Mouse (Mus musculus) intestine, embryonic 15.5 days (tissue): Measurements from ENCODE around the gene Olfr510. TPM values are rescaled to one million over a fixed set of nuclear protein-coding genes. Genes with fewer than 3 reads are reported as not detected.
"Not testable (repeated sequence)": the region's sequence is repeated elsewhere in the genome, so short reads cannot be mapped to it uniquely, and the experiment has no call there.

Experiments used
- ATAC-seq: fragments of 200-750 bp; cut with Nextera tagmentation; 2 replicates; pipeline ENCODE4 v1.8.0; 2017; ENCODE audit warnings: moderate TSS enrichment, moderate library complexity
- H3K27ac ChIP-seq: fragments of 300-500 bp; sonication (generic); 2 replicates; pipeline ENCODE4 v1.5.1; 2015; ENCODE audit warnings: mild to moderate bottlenecking, inconsistent platforms
- H3K27me3 ChIP-seq: fragments of 300-500 bp; sonication (generic); replicated peaks from 2 replicates; pipeline ENCODE4 v1.6.1; 2015; ENCODE audit warnings: inconsistent platforms
- H3K36me3 ChIP-seq: fragments of 300-500 bp; sonication (generic); 2 replicates; pipeline ENCODE4 v1.6.1; 2015; ENCODE audit warnings: inconsistent platforms
- H3K4me1 ChIP-seq: fragments of 300-500 bp; sonication (generic); replicated peaks from 2 replicates; pipeline ENCODE4 v1.6.1; 2015; ENCODE audit warnings: inconsistent platforms
- H3K4me2 ChIP-seq: fragments of 300-500 bp; sonication (generic); replicated peaks from 2 replicates; pipeline ENCODE4 v1.6.1; 2015; ENCODE audit warnings: mild to moderate bottlenecking, inconsistent platforms
- H3K4me3 ChIP-seq: fragments of 300-500 bp; sonication (generic); replicated peaks from 2 replicates; pipeline ENCODE4 v1.5.1; 2015; ENCODE audit warnings: inconsistent platforms
- H3K9ac ChIP-seq: fragments of 300-500 bp; sonication (generic); 2 replicates; pipeline ENCODE4 v1.6.1; 2015; ENCODE audit warnings: inconsistent platforms
- H3K9me3 ChIP-seq: fragments of 300-500 bp; sonication (generic); 2 replicates; pipeline ENCODE4 v1.6.1; 2016; ENCODE audit warnings: inconsistent platforms
- WGBS: fragments of 180-500 bp; shearing (Covaris S2); methylation state at CpG from one replicate; pipeline ENCODE4 v1.1.7; 2015; 5-methylcytosine and 5-hydroxymethylcytosine counted together
- polyA plus RNA-seq: library from polyadenylated mRNA; unstranded; fragments of >200 nt; fragmentation: Nextera tagmentation; extraction: Ambion mirVana; gene quantifications from 2 replicates; pipeline ENCODE4 v1.2.1, GENCODE M21; 2015

The Olfr510 gene
- polyA plus RNA-seq, result not detected in 2 replicates

DNA sequence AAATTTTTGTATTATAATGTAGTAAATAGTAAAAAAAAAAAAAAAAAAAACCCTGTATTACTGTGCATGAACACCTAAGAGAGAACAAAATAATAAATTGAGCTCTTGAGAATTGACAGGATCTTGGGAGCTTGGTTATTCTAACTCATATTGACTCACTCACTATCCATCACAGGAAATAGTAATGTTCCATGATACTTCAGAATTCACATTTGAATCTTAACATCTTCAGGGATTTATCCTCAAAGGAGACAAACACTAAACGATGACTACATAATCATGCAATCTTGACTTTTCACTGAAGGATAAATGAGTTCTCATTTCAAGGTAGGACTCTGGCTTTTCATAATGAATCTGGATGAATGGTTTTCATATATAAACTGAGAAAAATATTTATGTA lies at the start of gene Olfr510:
Gene Olfr510, plus strand, starts transcription at position 301 of the 400 bp plus-strand sequence.
- Histone ChIP-seq H3K9me3 (no peaks in the 10 kb centered on the region), H3K36me3 (no peaks in the 10 kb centered on the region), H3K9ac (no peak within 1 kb of the TSS), H3K27ac (no peak within 1 kb of the TSS), H3K4me3 (no peak within 1 kb of the TSS), H3K4me1 (no peaks in the 10 kb centered on the region), H3K4me2 (no peak within 1 kb of the TSS), H3K27me3 (no peaks in the 10 kb centered on the region)
- 89% methylated on average over 1 of the region's 1 CpGs for WGBS
- no peak for ATAC-seq

DNA sequence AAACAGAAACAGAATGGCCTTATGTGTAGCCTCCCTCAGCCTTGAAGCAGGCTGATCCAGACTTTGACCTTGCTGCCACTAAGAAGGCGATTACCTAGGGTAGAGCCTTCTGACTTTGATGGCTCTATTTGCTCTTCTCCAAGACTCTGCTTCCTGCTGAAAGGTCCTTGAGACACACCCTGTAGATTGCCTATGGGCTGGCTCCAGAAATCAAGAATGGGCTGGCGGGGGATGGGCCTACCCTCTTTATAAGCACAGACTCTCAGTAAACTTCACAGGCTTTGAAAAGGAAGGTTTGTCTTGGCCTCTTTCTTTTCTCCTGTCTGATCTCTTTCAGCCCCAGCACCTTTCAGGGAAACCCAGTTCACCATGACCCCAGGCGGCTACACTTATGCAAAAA lies 49.4 kb upstream of the Olfr510 start:
- ATAC-seq, result peak; percentile 96
- WGBS, result 48% methylated on average over 3 of the region's 3 CpGs
- not testable (repeated sequence) for H3K27ac ChIP-seq, H3K9me3 ChIP-seq, H3K9ac ChIP-seq, H3K4me2 ChIP-seq, H3K27me3 ChIP-seq, H3K36me3 ChIP-seq, H3K4me1 ChIP-seq, H3K4me3 ChIP-seq

DNA sequence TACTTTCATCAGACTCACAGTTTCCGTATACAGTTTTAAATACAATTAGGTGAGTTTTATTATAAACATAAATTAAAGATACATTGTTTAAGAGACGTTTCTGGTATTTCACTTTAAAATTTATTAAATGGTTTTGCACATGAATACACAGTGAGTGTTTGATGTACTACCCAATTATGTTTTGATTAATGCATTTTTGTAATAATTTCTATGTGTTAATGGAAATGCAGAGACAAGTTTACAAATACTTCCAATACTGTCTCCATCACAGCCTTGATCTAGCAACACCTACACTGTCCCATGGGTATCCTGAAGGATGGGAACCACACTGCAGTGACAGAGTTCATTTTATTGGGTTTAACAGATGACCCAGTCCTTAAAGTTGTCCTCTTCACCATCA lies 44.7 kb upstream of the Olfr510 start, which contains the start of gene Olfr507:
Gene Olfr507, plus strand, starts transcription at position 301 of the 400 bp plus-strand sequence.
- no peaks in the 10 kb centered on the region for H3K27me3 ChIP-seq
- H3K36me3 ChIP-seq, result no peaks in the 10 kb centered on the region
- no peak for ATAC-seq
- no peak within 1 kb of the TSS for H3K4me2 ChIP-seq
- no peak within 1 kb of the TSS for H3K9ac ChIP-seq
- no peak within 1 kb of the TSS for H3K27ac ChIP-seq
- H3K4me3 ChIP-seq, result no peak within 1 kb of the TSS
- no peaks in the 10 kb centered on the region for H3K4me1 ChIP-seq
- H3K9me3 ChIP-seq, result no peaks in the 10 kb centered on the region
- WGBS, result 76% methylated on average over 2 of the region's 2 CpGs

DNA sequence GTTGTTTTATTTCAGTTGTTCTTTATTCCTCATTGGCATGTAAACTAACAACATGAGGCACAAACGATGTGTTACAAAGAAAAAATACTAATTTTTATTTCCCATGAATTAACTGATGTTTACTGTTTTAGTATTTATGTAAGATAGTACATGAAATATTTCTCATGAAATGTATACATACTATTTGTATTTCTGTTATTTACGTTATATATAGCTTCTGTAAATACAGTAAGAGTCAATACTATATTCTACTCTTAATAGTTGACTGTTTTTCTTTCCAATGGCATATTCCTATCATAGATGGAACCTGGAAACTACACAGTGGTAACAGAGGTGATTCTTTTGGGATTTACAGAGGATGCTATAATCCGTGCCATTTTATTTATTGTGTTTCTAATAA lies 36.5 kb upstream of the Olfr510 start, which contains the start of gene Olfr508:
Gene Olfr508, plus strand, starts transcription at position 301 of the 400 bp plus-strand sequence.
- Histone ChIP-seq H3K9me3 (no peaks in the 10 kb centered on the region), H3K9ac (no peak within 1 kb of the TSS), H3K36me3 (no peaks in the 10 kb centered on the region), H3K27ac (no peak within 1 kb of the TSS), H3K27me3 (no peaks in the 10 kb centered on the region), H3K4me3 (no peak within 1 kb of the TSS), H3K4me2 (no peak within 1 kb of the TSS), H3K4me1 (no peaks in the 10 kb centered on the region)
- WGBS, result 83% methylated on average over 3 of the region's 3 CpGs
- no peak for ATAC-seq

DNA sequence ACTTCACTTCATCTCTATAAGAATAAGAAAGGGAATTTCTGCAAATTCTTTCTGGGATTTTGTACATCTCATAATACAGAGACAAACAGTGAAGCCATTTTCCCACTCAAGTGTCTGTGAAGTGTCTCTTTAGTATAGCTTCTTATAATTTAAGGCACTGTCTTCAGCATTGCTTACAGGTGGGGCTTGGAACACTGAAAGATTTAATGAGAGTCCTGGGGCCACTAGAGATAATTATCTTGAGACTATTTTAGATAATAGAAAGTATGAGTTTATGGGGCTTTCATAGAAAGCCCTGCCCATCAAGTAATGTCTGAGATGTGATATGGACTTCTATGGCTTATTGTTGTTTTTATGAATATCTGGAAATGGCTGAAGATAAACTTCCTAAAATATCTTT lies 14.4 kb upstream of the Olfr510 start, which contains the start of gene Olfr509:
Gene Olfr509, minus strand, starts transcription at position 101 of the 400 bp plus-strand sequence.
- no peaks in the 10 kb centered on the region for H3K27me3 ChIP-seq

DNA sequence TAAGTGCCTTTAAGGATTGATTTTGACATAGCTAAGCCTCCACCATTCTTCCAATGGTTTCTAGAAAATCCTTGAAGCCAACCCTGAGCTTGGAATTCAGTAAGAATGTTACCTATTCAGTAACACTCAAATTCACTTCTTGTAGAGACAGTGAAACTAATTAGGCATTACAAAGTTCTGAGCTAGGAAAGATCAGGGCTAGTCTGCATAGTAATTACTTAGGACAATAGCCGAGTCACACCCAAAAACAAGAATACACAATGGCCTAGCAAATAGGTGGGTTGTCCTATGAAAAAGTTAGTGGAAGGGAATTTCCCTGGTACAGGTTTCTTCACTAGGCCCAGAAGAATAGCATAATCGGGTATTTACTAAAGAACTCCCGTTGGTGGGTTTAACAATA lies 3.8 kb upstream of the Olfr510 start:
- no peak overlapping the region for H3K4me3 ChIP-seq
- H3K36me3 ChIP-seq, result no peaks in the 10 kb centered on the region
- H3K27me3 ChIP-seq, result no peaks in the 10 kb centered on the region
- H3K4me1 ChIP-seq, result no peaks in the 10 kb centered on the region
- no peaks in the 10 kb centered on the region for H3K9me3 ChIP-seq
- H3K27ac ChIP-seq, result no peak overlapping the region
- WGBS, result 89% methylated on average over 3 of the region's 3 CpGs
- H3K4me2 ChIP-seq, result no peak overlapping the region
- no peak overlapping the region for H3K9ac ChIP-seq
- no peak for ATAC-seq

More for the DNA sequence above, 14.4 kb upstream of the Olfr510 start, which contains the start of gene Olfr509:
- ATAC-seq, result no peak
- Histone ChIP-seq H3K9ac (no peak within 1 kb of the TSS), H3K27ac (no peak within 1 kb of the TSS), H3K4me1 (no peaks in the 10 kb centered on the region), H3K9me3 (no peaks in the 10 kb centered on the region), H3K4me3 (no peak within 1 kb of the TSS), H3K36me3 (no peaks in the 10 kb centered on the region), H3K4me2 (no peak within 1 kb of the TSS)

DNA sequence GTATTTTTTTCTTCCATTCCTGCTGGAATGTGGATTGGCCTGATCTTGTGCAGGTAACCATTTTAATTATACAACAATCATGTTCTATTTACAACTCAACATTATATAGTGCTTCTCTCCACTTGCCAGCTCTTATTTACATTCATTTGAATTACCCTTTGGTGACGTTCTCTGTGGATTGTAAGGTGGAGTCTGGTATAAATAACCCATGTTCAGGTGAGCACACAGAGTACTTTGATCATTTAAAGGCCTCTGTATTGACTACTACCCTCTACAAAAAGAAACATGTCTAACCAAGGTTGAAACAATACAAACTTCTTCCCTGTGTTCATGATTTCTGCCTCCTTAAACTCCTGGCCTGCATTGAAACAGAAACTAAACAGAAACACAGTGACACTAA lies 4.8 kb downstream of the Olfr510 start:
- ATAC-seq, result peak; percentile 61
- 26% methylated on average over 1 of the region's 1 CpGs for WGBS
- H3K36me3 ChIP-seq, result no peaks in the 10 kb centered on the region

DNA sequence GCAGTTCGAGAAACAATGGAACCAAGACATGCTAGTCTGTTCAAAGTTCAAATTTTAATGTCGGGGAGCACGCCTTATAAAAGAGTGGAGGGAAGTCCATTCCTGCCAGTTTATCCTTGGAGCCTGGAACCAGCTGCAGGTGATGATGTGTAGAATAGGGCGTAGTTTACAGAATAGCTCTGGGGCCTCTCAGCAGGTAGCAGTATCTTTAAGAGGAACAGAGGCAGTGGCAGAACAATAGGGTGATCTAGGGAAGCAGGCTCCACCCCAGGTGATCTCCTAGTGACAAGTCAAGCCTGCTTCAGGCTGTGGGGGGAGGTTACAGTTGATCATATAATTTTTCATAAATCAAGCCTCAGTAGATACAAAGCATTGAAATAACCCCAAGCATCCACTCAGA lies 12.7 kb downstream of the Olfr510 start:
- 77% methylated on average over 4 of the region's 4 CpGs for WGBS
- H3K4me3 ChIP-seq, result no peak overlapping the region
- no peak overlapping the region for H3K27ac ChIP-seq
- no peaks in the 10 kb centered on the region for H3K27me3 ChIP-seq
- no peaks in the 10 kb centered on the region for H3K4me1 ChIP-seq
- no peak overlapping the region for H3K9ac ChIP-seq
- no peak for ATAC-seq
- H3K36me3 ChIP-seq, result no peaks in the 10 kb centered on the region
- no peak overlapping the region for H3K4me2 ChIP-seq
- no peaks in the 10 kb centered on the region for H3K9me3 ChIP-seq

More for the DNA sequence above, 4.8 kb downstream of the Olfr510 start:
- Histone ChIP-seq H3K27ac (no peak overlapping the region), H3K4me1 (no peaks in the 10 kb centered on the region), H3K9me3 (no peaks in the 10 kb centered on the region), H3K4me3 (no peak overlapping the region), H3K9ac (no peak overlapping the region), H3K27me3 (no peaks in the 10 kb centered on the region), H3K4me2 (no peak overlapping the region)

DNA sequence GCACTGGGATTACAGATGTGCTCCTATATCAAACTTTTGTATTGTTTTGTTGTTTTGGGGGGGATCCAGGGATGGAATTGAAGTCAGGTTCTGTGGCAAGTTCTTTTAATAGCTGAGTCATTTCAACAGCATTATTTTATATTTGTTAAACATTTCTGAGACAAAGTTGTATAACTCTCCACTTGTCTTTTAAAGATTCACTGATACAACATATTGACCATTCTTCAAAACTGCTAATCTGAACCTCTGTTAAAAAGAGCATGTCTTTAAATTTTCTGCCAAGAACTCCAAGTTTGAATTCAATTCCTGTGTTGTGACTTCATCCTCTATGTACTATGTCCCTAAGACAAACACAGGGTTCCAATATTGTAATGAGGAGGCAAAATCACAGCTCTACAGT lies 46.8 kb downstream of the Olfr510 start, which contains the start of gene Olfr512:
Gene Olfr512, plus strand, starts transcription at position 301 of the 400 bp plus-strand sequence.
- no peak within 1 kb of the TSS for H3K4me2 ChIP-seq
- H3K4me1 ChIP-seq, result no peaks in the 10 kb centered on the region
- no peaks in the 10 kb centered on the region for H3K36me3 ChIP-seq
- no peak for ATAC-seq
- H3K4me3 ChIP-seq, result no peak within 1 kb of the TSS
- H3K27me3 ChIP-seq, result no peaks in the 10 kb centered on the region
- H3K9ac ChIP-seq, result no peak within 1 kb of the TSS
- H3K27ac ChIP-seq, result no peak within 1 kb of the TSS
- no peaks in the 10 kb centered on the region for H3K9me3 ChIP-seq

Other genes with a start within 250 kb of the Olfr510 start
- gene Olfr497, start 246.0 kb upstream of the Olfr510 start, polyA plus RNA-seq, result not detected in 2 replicates
- not detected in 2 replicates for gene Olfr498, start 201.1 kb upstream of the Olfr510 start, polyA plus RNA-seq
- not detected in 2 replicates for gene Olfr502, start 141.4 kb upstream of the Olfr510 start, polyA plus RNA-seq
- not detected in 2 replicates for gene Olfr503, start 121.9 kb upstream of the Olfr510 start, polyA plus RNA-seq
- not detected in 2 replicates for gene Olfr504, start 100.6 kb upstream of the Olfr510 start, polyA plus RNA-seq
- 0.04 TPM in 1 of 2 replicates, not detected in the other for gene Olfr506, start 55.6 kb upstream of the Olfr510 start, polyA plus RNA-seq
- not detected in 2 replicates for gene Olfr507, start 44.6 kb upstream of the Olfr510 start, polyA plus RNA-seq
- gene Olfr508, start 36.4 kb upstream of the Olfr510 start, polyA plus RNA-seq, result not detected in 2 replicates
- not detected in 2 replicates for gene Olfr509, start 14.5 kb upstream of the Olfr510 start, polyA plus RNA-seq
- gene Olfr512, start 46.9 kb downstream of the Olfr510 start, polyA plus RNA-seq, result not detected in 2 replicates
- not detected in 2 replicates for gene Olfr513, start 84.6 kb downstream of the Olfr510 start, polyA plus RNA-seq
- not detected in 2 replicates for gene Olfr514, start 159.6 kb downstream of the Olfr510 start, polyA plus RNA-seq
- not detected in 2 replicates for gene Olfr516, start 184.1 kb downstream of the Olfr510 start, polyA plus RNA-seq
- not detected in 2 replicates for gene Olfr517, start 206.0 kb downstream of the Olfr510 start, polyA plus RNA-seq
- not detected in 2 replicates for gene Olfr518, start 218.6 kb downstream of the Olfr510 start, polyA plus RNA-seq
- not detected in 2 replicates for gene Olfr519, start 228.0 kb downstream of the Olfr510 start, polyA plus RNA-seq